Mouse (Mus musculus): ENCODE measurements at regions not wholly inside any gene's neighbourhood (a gene's known extent, or its start where the extent isn't known, plus 50 kb on each side); places are given as distances from the start of the nearest gene placed in this dataset.

GRCm38 (mm10) chr15:67725239-67725638 lies 1224.5 kb upstream of the Lrrc6 start:
- DNase-seq = no peak

GRCm38 (mm10) chr15:67714203-67714602 lies 1213.5 kb upstream of the Lrrc6 start:
- no peak for DNase-seq

DNA sequence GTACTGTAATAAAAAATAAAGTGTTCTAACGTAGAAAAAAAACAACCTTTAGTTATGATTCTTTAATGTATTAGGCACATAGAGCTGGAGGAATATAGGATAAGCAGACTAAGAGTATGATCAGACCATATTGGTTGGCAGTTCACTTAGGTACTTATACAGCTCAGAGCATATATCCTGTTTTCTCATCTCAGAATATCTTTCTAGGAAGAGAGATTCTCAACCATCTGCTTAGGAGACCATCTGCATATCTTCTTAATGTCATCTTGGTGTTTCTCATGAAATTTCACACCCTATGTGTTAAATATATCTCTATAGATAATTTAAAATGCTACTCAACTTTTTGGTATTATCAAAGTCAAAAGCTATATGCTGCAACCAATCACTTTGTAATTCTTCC lies 1185.4 kb upstream of the Lrrc6 start:
- DNase-seq = no peak

- DNase-seq = no peak
Measured at GRCm38 (mm10) chr15:67673276-67673675, 1172.6 kb upstream of the Lrrc6 start.

DNA sequence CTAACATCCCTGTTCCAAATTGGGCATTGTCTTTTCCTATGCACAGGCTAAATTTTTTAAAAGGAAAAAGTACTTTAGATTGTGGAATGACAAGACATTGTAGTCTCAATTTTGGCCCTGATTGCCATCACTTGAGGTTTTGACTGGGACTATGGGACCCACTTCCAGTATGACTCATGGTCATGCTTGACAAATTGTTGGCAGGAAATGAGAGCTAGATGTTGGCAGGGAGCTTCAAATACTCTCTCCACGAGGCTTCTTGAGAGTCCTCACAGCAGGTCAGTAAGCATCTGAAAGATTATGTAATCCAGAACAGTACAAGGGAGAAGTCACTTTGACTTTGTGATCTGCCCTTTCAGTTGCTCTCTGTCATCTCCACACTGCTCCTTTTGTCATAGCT lies 1135.4 kb upstream of the Lrrc6 start:
- no peak for DNase-seq

GRCm38 (mm10) chr15:67626704-67627287 lies 1126.1 kb upstream of the Lrrc6 start:
- no peak for DNase-seq

DNA sequence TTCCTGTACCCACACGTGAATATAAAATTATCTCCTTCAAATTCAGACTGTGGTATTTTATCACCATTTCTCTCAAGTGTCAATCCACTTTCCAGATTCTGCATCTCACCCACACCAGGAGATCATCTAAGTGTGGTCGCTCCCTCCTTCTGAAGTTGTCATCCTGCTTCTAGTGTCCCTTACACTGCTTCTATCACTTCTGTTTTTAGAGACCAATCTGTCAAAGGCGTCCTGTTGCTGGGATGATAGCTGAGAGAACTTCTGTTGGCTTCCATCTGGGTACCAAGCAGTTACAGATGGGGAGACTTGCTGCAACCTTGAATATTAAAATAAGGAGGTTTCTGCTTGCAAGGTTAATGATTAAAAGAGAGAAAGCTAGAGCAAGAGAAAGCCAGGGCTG lies 1111.2 kb upstream of the Lrrc6 start:
- peak; percentile 61 for DNase-seq

DNA sequence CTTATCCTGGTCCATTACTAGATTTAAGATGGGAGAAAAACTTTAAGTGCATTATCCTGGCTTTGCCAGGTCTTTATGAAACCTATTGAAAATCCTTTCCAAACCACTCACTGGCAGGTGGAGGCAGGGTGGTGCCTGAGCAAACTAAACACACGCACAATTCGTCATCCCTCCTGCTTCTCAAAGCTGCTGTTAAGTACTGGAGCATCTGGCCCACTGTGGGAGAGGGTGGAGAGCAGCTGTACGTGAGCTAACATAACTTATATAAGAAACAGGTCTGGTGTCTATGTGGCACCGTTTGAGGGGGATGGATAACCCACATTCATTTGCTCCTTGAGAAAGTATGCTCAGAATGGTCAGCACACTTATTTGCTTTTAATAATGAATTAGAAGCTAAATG lies 1097.7 kb upstream of the Lrrc6 start:
- DNase-seq = peak; percentile 34

GRCm38 (mm10) chr15:67576581-67576980 lies 1075.9 kb upstream of the Lrrc6 start:
- no peak for DNase-seq

GRCm38 (mm10) chr15:67571614-67572013 lies 1070.9 kb upstream of the Lrrc6 start:
- no peak for DNase-seq

- DNase-seq = no peak
Measured at GRCm38 (mm10) chr15:67557304-67557703, 1056.6 kb upstream of the Lrrc6 start.

- no peak for DNase-seq
Measured at GRCm38 (mm10) chr15:67551911-67552310, 1051.2 kb upstream of the Lrrc6 start.

- no peak for DNase-seq
Measured at GRCm38 (mm10) chr15:67546896-67547400, 1046.2 kb upstream of the Lrrc6 start.

- DNase-seq = no peak
Measured at GRCm38 (mm10) chr15:67545745-67546144, 1045.0 kb upstream of the Lrrc6 start.

- no peak for DNase-seq
Measured at GRCm38 (mm10) chr15:67513722-67514121, 1013.0 kb upstream of the Lrrc6 start.

DNA sequence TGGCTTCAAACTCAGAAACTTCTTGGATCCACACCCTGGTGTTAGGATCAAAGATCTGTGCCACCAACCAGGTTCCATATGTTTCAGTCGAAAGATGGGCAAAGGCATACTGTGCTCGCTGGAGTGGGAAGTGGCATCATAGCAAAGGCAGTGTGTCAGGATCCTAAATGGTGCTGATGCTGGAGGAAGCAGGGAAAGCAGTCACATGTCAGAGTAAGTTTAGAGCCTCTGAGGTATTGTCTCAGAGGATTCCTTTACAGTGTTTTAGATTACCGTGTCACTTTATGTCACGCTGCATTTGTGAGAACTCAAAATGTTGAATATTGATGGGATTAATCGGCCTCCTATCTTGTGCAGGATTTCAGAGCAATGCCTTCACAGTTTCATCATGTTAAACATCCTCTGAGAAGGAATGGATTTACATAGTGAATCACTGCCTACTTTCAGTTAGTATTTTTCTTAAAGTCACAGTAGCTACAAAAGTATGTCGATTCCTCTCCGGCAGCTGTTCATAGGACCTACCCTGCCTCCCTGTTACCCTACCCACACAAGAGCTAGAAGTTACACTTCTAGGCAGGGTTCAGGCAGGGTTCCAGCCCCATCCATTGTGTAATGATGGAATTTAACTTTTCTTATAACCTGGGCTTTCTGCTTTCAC lies 994.4 kb upstream of the Lrrc6 start:
- no peak for DNase-seq

DNA sequence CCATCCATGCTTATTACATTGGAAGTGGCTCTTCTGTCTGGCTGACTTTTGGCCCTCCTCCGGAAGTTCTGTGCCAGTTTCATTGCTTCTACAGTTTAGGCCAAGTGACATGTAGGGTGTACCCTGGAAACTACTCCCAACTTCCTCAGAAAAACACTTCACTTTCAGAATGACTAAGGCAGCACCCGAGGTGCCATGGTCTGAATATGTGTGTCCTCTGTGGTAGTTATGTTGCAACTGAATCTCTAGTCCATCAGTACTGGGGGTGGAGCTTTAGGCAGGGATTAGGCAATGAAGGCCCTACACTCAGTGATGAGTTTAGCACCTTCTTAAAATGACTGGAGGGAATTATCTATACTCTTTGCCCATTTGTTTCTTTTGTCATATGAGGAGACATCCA lies 981.0 kb upstream of the Lrrc6 start:
- peak; percentile 8 for DNase-seq

DNA sequence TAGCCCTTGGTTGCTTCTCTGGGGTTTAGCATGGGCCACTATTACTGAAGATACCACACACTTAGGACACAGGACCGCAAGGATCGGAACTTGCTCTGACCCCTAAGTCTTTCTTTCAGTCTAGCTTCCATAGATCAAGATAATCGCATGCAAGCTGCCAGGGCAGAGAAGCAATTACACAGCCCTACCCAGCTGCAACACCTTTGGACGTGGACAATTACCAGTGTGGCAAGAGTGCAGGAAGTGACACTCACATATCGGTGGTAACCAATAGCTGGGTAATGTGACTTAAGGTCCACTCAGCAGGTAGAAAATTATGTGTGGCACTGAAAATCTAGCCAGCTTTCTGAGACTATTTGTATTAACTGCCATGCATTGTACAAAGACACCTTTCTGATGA lies 973.6 kb upstream of the Lrrc6 start:
- no peak for DNase-seq

DNA sequence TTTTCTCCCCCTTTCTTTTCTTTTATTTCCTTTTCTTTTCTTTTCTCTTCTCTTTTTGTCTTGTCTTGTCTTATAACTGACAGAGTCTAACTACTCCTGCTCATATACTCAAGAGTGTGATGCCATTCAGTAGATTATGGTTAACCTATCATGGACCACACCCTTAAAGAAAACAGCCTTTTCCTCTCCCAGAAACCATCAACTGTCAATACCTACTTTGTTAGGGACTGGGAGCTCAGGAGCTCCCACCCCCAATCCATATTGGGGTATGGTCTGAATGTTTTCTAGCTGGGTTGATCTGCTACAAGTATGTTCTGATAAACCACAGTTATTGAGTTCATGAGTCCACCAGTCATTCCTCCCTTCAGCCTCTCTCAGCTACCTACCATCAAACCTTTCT lies 972.3 kb upstream of the Lrrc6 start:
- DNase-seq = no peak

- DNase-seq = no peak
Measured at GRCm38 (mm10) chr15:67471283-67471682, 970.6 kb upstream of the Lrrc6 start.

- DNase-seq = no peak
Measured at GRCm38 (mm10) chr15:67470036-67470435, 969.3 kb upstream of the Lrrc6 start.

DNA sequence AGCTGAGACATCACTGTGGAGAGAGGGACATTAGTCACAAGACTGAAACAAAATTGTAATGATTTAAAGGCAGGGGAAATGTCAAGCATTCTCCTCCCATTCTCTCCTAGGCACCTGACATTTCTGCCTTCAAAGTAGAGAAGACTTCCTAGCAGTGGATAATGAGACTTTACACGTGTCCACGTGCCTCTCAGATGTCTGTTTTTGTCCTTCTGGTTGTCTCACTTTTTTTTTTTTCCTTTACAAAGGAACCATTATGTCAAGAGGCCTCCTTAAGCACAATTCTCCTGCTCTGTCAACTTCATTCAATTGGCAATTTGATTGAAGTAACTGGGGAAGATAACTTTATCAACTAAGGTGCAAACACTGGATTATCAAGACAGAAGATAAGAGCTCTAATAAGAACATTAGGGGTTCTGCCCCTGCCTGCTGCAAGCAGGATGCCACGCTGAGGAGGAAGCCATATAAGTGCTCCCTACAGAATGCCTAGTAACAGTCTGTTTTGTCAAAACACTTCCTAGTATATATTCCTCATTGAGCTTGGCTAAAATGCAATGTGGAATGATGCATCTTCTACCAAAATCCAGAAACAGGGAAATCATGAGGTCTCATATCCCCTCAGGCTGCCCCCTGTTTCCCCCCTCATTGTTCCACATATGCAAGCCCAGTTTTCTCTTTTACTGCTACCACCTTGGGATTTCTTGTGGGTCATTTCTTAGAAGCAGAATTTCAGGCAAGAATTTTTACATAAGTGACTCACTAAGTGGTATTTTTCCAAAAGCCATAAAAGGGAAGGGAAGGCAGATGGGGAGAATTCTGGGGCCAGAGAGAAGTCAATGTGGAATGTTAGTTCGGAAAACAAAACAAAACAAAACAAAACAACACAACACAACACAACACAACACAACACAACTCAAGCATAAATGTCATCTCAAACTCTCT lies 967.0 kb upstream of the Lrrc6 start:
- no peak for DNase-seq

- DNase-seq = no peak
Measured at GRCm38 (mm10) chr15:67462863-67463262, 962.2 kb upstream of the Lrrc6 start.

GRCm38 (mm10) chr15:67460384-67460783 lies 959.7 kb upstream of the Lrrc6 start:
- DNase-seq = no peak
